Mouse (Mus musculus) forebrain, embryonic 15.5 days (tissue): ENCODE results near the gene Vps26a. TPM values are rescaled to one million over a fixed set of nuclear protein-coding genes. Genes with fewer than 3 reads are reported as not detected.

Experiments
- ATAC-seq: fragments of 200-750 bp; cut with Nextera tagmentation; replicated peaks from 2 replicates; pipeline ENCODE4 v1.8.0; 2017; ENCODE audit warnings: mild to moderate bottlenecking, moderate TSS enrichment, moderate library complexity
- H3K27ac ChIP-seq: fragments of 300-500 bp; sonication (generic); replicated peaks from 2 replicates; pipeline ENCODE4 v1.5.1; 2015; ENCODE audit warnings: mild to moderate bottlenecking, inconsistent platforms
- H3K27me3 ChIP-seq: fragments of 300-500 bp; sonication (generic); 2 replicates; pipeline ENCODE4 v1.6.1; 2015; ENCODE audit warnings: inconsistent platforms
- H3K36me3 ChIP-seq: fragments of 300-500 bp; sonication (generic); 2 replicates; pipeline ENCODE4 v1.6.1; 2015; ENCODE audit warnings: mild to moderate bottlenecking, inconsistent platforms
- H3K4me1 ChIP-seq: fragments of 300-500 bp; sonication (generic); 2 replicates; pipeline ENCODE4 v1.6.1; 2015; ENCODE audit warnings: inconsistent platforms
- H3K4me2 ChIP-seq: fragments of 300-500 bp; sonication (generic); replicated peaks from 2 replicates; pipeline ENCODE4 v1.6.1; 2015; ENCODE audit warnings: mild to moderate bottlenecking, inconsistent platforms
- H3K4me3 ChIP-seq: fragments of 300-500 bp; sonication (generic); 2 replicates; pipeline ENCODE4 v1.5.1; 2015; ENCODE audit warnings: mild to moderate bottlenecking, inconsistent platforms
- H3K9ac ChIP-seq: fragments of 300-500 bp; sonication (generic); replicated peaks from 2 replicates; pipeline ENCODE4 v1.6.1; 2015; ENCODE audit warnings: mild to moderate bottlenecking, inconsistent platforms
- H3K9me3 ChIP-seq: fragments of 300-500 bp; sonication (generic); 2 replicates; pipeline ENCODE4 v1.6.1; 2016; ENCODE audit warnings: inconsistent platforms
- WGBS: fragments of 180-500 bp; shearing (Covaris S2); methylation state at CpG from one replicate; pipeline ENCODE4 v1.1.7; 2015; ENCODE audit warnings: mixed read lengths; 5-methylcytosine and 5-hydroxymethylcytosine counted together
- polyA plus RNA-seq: library from polyadenylated mRNA; unstranded; fragments of >200 nt; fragmentation: Nextera tagmentation; extraction: Ambion mirVana; gene quantifications from 2 replicates; pipeline ENCODE4 v1.2.1, GENCODE M21; 2015

Vps26a gene
- polyA plus RNA-seq, 1 experiment from 2014 or later: 78.8 TPM

DNA sequence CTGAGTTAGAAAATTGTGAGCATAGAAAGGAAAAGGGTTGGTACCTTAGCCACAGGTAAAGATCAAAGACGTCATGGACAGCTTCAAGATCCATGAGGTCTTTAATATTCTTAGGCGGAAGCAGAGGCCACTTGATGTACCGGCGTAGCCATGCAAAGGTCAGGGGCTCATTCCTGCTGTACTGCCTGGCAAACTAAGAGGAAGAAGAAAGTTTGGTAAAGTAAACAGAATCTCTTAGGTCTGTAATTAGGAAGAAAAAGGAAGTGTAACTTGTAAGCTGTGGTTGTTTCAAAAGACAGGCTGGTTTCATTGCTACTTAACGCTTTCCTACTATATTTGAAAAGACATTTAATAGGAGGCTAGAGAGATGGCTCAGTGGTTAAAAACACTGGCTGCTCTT lies 56.2 kb downstream of the Vps26a start:
- 96% methylated on average over 5 of the region's 5 CpGs for WGBS
- H3K9me3 ChIP-seq: no peaks in the 10 kb centered on the region
- no peak overlapping the region for H3K4me2 ChIP-seq
- H3K27me3 ChIP-seq: no peaks in the 10 kb centered on the region
- H3K27ac ChIP-seq: no peak overlapping the region
- H3K4me3 ChIP-seq: no peak overlapping the region
- H3K4me1 ChIP-seq: no peaks in the 10 kb centered on the region
- H3K9ac ChIP-seq: no peak overlapping the region
- ATAC-seq: no peak
- peaks cover 70% of the 10 kb centered on the region for H3K36me3 ChIP-seq

DNA sequence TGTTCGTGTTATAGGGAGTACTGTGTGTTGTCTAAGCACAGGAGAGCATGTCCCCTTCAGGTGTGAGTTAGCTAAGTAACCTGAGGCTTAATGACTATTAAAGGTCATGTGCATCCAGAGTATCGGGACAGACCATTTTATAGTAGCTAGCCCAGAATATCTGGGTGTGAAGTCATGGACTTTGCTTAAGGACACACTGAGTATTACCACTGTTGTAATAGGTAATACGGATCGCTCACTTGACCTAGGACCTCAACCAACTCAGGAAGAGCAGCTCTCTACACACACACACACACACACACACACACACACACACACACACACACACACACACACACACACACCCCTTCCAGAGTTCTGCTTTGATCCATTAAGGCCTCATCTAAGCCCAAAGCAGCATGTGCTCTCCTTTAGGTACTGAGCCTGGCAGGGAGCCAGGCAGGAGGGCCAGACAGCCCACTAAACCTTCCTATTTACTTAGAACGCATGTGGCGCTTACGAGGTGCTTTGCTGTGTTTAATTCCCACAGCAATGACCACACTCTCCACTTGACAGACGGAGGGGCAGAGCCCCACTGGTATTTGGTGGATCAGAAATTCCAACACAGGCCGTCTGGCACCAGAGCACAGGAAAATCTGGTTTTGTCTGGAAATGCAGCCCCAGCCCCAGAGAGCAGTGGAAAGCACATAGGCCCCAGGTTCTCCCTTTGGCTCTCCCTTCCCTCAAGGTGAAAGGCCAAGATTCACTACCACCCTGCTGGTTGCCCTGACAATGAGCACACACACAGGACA lies 61.3 kb downstream of the Vps26a start:
- no peak overlapping the region for H3K27ac ChIP-seq
- peaks cover 23% of the 10 kb centered on the region for H3K36me3 ChIP-seq
- H3K4me1 ChIP-seq: no peaks in the 10 kb centered on the region
- ATAC-seq: no peak
- no peak overlapping the region for H3K9ac ChIP-seq
- H3K4me3 ChIP-seq: no peak overlapping the region
- no peaks in the 10 kb centered on the region for H3K9me3 ChIP-seq
- 49% methylated on average over 9 of the region's 9 CpGs for WGBS
- no peak overlapping the region for H3K4me2 ChIP-seq
- H3K27me3 ChIP-seq: no peaks in the 10 kb centered on the region

DNA sequence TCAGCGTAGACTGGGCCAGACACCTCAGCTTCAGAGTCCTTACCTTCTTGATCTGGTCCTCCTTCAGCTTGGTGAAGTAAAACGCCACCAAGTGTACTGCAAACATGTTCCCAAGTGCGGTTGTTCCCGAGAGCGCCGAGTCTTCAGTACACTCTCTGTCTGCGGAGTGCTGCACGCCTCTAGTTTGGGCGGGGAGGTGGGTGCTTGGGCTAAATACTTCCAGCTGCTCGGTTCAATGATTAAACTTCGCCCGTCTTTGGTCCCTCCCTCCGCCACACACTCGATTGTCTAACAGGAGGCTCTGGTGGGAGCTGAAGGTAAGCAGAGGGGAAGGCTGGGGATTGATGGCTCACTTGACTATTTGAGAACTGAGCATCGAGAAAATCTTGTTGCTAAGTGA lies 64.3 kb downstream of the Vps26a start, which contains the start of gene Hkdc1:
Gene Hkdc1 (minus strand): TSS at position 237 of the 400 bp plus-strand sequence.
- no peaks in the 10 kb centered on the region for H3K4me1 ChIP-seq
- no peak within 1 kb of the TSS for H3K4me2 ChIP-seq
- 57% methylated on average over 15 of the region's 15 CpGs for WGBS
- H3K27me3 ChIP-seq: no peaks in the 10 kb centered on the region
- H3K9ac ChIP-seq: no peak within 1 kb of the TSS
- no peak within 1 kb of the TSS for H3K4me3 ChIP-seq
- ATAC-seq: no peak
- H3K9me3 ChIP-seq: no peaks in the 10 kb centered on the region
- H3K27ac ChIP-seq: no peak within 1 kb of the TSS
- H3K36me3 ChIP-seq: no peaks in the 10 kb centered on the region

DNA sequence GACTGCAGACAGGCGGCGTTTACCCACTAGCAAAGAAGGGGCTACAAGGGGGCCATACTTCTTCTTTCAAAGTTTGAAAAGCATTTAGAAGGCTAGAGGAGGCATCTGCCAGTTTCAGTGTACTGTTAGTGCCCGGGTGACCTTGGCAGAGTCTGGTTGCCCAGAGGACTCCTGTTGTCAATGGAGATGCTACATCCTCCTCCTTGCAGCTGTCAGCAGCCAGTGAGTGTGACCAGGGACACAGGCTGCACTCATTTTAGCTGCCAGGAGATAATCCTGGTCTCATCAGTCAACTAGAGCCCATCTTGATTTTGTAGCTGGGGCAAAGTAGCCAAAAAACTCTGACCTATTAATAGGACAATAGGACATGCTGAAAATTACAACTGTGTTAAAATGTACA lies 65.5 kb downstream of the Vps26a start:
- H3K27ac ChIP-seq: no peak overlapping the region
- H3K9ac ChIP-seq: no peak overlapping the region
- no peaks in the 10 kb centered on the region for H3K36me3 ChIP-seq
- no peak overlapping the region for H3K4me2 ChIP-seq
- no peak for ATAC-seq
- no peaks in the 10 kb centered on the region for H3K27me3 ChIP-seq
- no peaks in the 10 kb centered on the region for H3K4me1 ChIP-seq
- no peaks in the 10 kb centered on the region for H3K9me3 ChIP-seq
- 87% methylated on average over 3 of the region's 3 CpGs for WGBS
- H3K4me3 ChIP-seq: no peak overlapping the region

DNA sequence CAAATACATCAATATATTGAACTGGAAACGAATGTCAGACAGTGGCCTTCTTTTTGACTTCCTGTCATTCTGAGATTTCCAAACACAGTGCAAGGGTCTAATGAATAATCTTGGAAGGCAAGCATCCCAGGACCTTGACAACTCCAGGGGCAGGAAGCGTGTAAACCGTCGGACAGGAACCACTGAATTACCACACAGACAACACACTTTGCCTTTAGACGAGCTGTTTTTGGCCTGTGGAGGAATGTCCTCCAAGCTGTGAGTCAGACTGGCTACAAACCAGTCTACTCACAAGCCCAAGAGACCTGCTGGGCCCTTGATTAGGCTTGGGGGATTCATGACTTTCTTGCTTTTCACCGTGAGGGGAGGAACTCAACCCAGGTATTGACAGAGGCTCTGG lies 66.2 kb downstream of the Vps26a start:
- H3K27me3 ChIP-seq: no peaks in the 10 kb centered on the region
- H3K36me3 ChIP-seq: no peaks in the 10 kb centered on the region
- no peaks in the 10 kb centered on the region for H3K4me1 ChIP-seq
- H3K9me3 ChIP-seq: no peaks in the 10 kb centered on the region
- H3K27ac ChIP-seq: no peak overlapping the region
- no peak overlapping the region for H3K4me3 ChIP-seq
- no peak overlapping the region for H3K4me2 ChIP-seq
- 77% methylated on average over 6 of the region's 6 CpGs for WGBS
- no peak for ATAC-seq
- no peak overlapping the region for H3K9ac ChIP-seq

DNA sequence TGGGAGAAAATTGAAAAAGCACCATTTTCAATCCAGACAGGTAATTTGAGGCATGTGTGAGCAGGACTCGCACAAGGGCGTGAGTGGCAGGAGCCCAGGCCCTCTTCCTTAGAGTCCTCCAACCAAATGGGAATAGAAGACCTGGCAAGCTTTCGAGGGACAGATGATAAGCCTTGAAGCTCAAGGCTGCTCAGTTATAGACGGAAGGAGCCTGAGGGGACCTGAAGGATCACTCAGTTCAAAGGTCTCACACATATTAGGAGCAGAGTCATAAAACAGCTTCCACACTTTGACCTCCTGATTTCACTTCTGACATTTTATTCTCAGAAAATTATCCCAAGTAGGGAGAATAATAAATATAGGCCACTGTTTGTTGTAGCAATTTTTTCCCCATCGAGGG lies 67.2 kb downstream of the Vps26a start:
- Histone ChIP-seq H3K4me1 (no peaks in the 10 kb centered on the region), H3K27ac (no peak overlapping the region), H3K4me2 (no peak overlapping the region), H3K9ac (no peak overlapping the region), H3K27me3 (no peaks in the 10 kb centered on the region), H3K4me3 (no peak overlapping the region), H3K9me3 (no peaks in the 10 kb centered on the region), H3K36me3 (no peaks in the 10 kb centered on the region)
- no peak for ATAC-seq
- 89% methylated on average over 5 of the region's 5 CpGs for WGBS

DNA sequence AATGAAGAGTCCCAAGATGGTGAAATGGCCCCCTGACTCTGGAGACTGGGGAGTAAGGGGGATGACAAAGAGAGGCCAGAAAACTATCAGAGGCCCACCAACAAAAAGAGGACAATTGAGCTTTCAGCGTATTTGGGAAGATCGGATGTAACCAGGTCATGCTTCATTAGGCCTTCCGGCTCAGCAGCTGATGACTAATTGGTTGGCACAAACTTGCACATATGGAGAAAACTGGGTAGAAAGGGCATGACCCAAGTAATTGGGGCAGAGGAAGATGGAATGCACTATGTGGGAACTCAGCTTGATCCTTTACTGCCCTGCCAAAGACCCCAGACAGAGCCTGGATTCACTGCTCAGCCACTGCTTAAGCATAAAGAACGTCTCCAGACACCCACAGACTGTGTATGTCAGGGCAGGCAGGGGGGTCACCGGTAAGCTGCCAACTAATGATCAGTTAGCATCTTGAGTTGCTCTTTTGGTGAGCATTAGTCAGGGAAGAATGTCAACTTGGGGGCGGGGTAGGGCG lies 67.7 kb downstream of the Vps26a start:
- Histone ChIP-seq H3K9ac (no peak overlapping the region), H3K27ac (no peak overlapping the region), H3K4me1 (no peaks in the 10 kb centered on the region), H3K36me3 (no peaks in the 10 kb centered on the region), H3K4me2 (no peak overlapping the region), H3K27me3 (no peaks in the 10 kb centered on the region), H3K9me3 (no peaks in the 10 kb centered on the region), H3K4me3 (no peak overlapping the region)
- no peak for ATAC-seq
- 45% methylated on average over 7 of the region's 7 CpGs for WGBS

DNA sequence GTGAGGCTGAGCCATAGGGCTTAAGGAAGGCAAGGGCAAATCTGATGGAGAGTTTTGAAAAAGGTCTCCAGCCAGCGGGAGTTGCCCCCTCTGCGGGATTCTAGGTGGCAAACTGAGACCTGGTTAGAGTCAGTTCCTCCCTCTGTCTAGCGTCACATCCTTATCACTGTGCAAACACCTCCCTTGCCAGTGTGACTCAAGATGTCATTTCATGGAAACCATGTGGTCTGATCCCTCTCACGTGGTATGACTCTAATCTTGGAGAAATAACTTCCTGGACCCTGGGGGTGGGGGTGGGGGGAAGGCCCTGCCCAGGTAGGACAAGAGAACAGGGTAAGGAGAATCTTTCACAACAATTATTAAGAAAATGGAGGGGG lies 73.0 kb downstream of the Vps26a start:
- WGBS: 59% methylated on average over 4 of the region's 4 CpGs

DNA sequence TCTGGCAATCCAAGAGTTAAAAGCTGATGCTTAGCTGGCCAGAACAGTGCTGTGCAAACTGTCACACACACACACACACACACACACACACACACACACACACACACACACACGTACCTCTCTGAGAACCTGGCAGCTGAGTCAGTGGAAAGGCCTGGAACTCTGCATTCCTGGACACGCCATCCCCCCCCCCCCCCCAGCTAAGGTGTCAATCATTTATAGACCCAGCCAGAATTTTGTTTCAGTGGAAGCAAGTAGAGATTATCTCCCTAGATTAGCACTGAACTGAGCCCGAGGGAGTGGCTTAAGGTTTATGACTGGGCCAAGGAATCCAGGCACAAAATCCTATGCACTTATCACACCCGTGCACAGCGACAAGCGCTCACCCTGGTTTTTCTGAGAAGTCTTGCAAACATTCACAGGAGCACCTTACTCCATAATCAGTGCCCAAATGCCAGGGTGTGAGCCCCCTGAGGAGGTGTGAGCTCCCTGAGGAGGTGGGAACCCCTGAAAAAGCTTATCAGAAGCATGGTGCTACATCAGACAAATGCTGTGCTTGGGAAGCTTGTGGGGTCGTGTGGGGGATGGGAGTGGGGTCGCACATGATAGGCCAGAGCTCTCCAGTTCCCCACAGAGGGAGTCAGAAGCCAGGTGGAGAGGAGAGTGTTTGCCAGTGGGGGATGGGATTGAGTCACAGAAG lies 73.5 kb downstream of the Vps26a start:
- H3K4me2 ChIP-seq: no peak overlapping the region
- 37% methylated on average over 7 of the region's 8 CpGs for WGBS
- no peaks in the 10 kb centered on the region for H3K36me3 ChIP-seq
- H3K4me3 ChIP-seq: no peak overlapping the region
- ATAC-seq: no peak
- H3K9ac ChIP-seq: no peak overlapping the region
- H3K27ac ChIP-seq: no peak overlapping the region
- no peaks in the 10 kb centered on the region for H3K4me1 ChIP-seq
- H3K27me3 ChIP-seq: no peaks in the 10 kb centered on the region
- no peaks in the 10 kb centered on the region for H3K9me3 ChIP-seq

More for the DNA sequence above, 73.0 kb downstream of the Vps26a start:
- Histone ChIP-seq H3K4me3 (no peak overlapping the region), H3K4me1 (no peaks in the 10 kb centered on the region), H3K4me2 (no peak overlapping the region), H3K9ac (no peak overlapping the region), H3K36me3 (no peaks in the 10 kb centered on the region), H3K27me3 (no peaks in the 10 kb centered on the region), H3K9me3 (no peaks in the 10 kb centered on the region), H3K27ac (no peak overlapping the region)
- no peak for ATAC-seq

DNA sequence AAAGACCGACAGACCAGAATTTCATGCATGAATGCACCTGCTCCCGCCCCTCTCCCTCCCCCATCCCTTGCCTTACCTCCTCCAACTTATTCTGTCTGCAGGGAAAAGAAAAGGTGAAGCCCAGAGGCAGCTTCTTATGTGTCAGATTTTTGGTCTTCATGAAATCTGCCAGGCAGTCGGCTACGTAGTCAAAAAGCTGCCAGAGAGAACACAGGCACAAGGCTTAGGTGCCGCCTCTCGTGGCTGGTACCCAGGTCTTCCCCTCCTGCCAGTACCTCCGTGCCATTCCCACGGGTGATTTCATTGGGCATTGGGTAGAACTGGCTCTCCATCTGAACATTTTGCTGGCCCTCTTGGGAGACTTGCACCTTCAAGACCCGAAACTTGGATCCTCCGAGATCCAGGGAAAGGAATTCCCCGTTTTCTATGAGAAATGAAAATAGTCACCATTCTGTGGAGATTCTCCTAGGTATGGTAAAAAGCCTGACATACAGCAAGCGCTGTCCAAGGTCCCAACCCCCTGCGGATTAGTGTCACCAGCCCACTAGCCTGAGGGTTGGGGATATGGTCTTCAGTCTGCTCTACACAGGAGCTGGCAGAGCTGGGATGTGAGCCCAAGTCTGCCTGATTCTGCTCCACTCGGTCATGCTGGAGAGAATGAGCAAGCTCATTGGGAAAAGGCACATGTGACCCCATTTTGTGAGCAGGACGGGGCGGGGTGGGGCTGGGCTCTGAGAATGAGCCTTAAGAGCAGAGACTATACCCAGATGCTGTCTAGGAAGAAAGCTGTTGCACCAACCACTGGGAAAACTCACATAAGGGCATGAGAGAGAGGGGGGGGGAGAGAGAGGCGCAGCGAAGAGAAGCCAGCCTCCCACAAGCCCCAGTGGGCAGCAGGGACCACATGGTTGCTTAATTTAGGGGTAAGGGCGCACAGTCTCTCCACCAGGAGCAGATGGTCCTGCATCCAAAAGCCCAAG lies 74.9 kb downstream of the Vps26a start:
- no peak overlapping the region for H3K9ac ChIP-seq
- no peaks in the 10 kb centered on the region for H3K4me1 ChIP-seq
- peaks cover 3% of the 10 kb centered on the region; the same call in 1 of the 2 replicates for H3K27me3 ChIP-seq
- H3K9me3 ChIP-seq: no peaks in the 10 kb centered on the region
- H3K4me3 ChIP-seq: no peak overlapping the region
- 67% methylated on average over 19 of the region's 19 CpGs for WGBS
- H3K36me3 ChIP-seq: no peaks in the 10 kb centered on the region
- no peak for ATAC-seq
- H3K4me2 ChIP-seq: no peak overlapping the region
- no peak overlapping the region for H3K27ac ChIP-seq

DNA sequence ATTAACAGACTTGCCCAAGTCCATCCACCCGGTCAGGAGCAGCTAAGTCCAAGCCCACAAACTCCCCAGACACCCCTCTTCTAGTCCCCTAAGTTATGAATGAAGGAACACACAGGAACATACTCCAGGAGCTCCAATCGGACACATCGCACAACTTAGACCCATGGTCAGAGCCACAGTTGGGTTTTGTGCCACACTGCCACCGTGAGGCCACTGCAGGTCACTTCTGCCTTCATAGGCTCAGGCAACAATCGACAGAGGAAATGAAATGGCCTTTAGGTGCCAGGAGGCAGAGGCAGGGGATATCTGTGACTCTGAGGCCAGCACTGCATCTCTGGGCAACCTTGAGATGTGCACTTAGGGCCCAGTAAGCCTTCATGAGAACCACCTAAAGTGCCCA lies 75.7 kb downstream of the Vps26a start:
- Histone ChIP-seq H3K27me3 (peaks cover 3% of the 10 kb centered on the region; the same call in 1 of the 2 replicates), H3K36me3 (no peaks in the 10 kb centered on the region), H3K9ac (no peak overlapping the region), H3K27ac (no peak overlapping the region), H3K4me1 (no peaks in the 10 kb centered on the region), H3K4me3 (no peak overlapping the region), H3K9me3 (no peaks in the 10 kb centered on the region), H3K4me2 (no peak overlapping the region)
- ATAC-seq: peak; percentile 48; the same call in 1 of the 2 replicates
- WGBS: 8% methylated on average over 5 of the region's 5 CpGs
